Mouse (Mus musculus) testis, adult 2 months (tissue): ENCODE data around the gene Prmt1.

Source experiments
- CTCF ChIP-seq: fragments of 200-500 bp; IDR thresholded peaks from 2 replicates; pipeline ENCODE4 v1.5.1; 2012; ENCODE audit warnings: low read depth, mild to moderate bottlenecking, inconsistent platforms, low read length, moderate library complexity; ENCODE audit not compliant: control insufficient read depth, insufficient read depth, insufficient replicate concordance
- POLR2A ChIP-seq: fragments of 200-500 bp; IDR thresholded peaks from 2 replicates; pipeline ENCODE4 v1.6.1; 2012; ENCODE audit warnings: low read depth, mild to moderate bottlenecking, inconsistent platforms, low read length, moderate library complexity; ENCODE audit not compliant: control insufficient read depth

DNA sequence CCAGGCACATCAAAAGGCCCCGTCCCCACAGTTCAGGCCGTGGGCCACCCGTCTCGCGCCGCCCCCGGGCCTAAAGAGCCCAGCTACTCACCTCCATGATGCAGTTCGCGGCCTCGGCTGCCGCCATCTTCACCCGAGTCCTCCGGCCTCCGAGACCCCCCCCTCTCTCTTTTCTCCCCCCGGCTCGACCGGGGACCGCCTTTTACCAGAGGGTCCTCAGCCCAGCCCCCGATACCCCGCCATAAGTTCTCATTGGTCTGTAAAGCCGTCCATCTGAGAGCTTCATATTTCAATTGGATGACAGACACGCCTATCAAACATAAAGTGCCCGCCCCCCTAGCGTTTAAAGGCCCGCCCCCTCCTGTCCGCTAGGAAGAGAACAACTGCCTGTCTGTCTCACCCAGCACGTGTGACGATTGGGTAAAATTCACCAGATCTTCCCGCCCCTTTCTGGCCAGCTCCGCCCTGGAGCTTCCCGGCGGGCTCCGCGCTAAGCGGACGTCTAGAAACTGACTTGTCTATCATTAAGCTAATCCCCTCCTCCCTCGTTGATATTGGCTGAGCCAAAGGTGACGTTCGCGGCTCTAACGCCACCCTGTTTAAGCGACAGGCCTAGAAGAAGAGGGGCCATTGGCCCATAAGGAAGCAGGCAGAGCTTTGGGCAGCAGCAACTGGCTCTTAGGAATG, at the start of gene Prmt1:
- TF ChIP-seq CTCF (no peak), POLR2A (peak; percentile 60)
